Mouse (Mus musculus) ovary, postnatal 36 days (tissue): ENCODE data around the gene 1700016K19Rik.
"Not testable (repeated sequence)": the region's sequence is repeated elsewhere in the genome, so short reads cannot be mapped to it uniquely, and the experiment has no call there.

Experiments used
- DNase-seq: peaks from one replicate; pipeline ENCODE4 v3.0.0; 2022; ENCODE audit warnings: low spot score, mixed read lengths

Gene 1700016K19Rik

GRCm38 (mm10) chr11:75985948-75986347, 13.8 kb upstream of the 1700016K19Rik start:
- no peak for DNase-seq

DNA sequence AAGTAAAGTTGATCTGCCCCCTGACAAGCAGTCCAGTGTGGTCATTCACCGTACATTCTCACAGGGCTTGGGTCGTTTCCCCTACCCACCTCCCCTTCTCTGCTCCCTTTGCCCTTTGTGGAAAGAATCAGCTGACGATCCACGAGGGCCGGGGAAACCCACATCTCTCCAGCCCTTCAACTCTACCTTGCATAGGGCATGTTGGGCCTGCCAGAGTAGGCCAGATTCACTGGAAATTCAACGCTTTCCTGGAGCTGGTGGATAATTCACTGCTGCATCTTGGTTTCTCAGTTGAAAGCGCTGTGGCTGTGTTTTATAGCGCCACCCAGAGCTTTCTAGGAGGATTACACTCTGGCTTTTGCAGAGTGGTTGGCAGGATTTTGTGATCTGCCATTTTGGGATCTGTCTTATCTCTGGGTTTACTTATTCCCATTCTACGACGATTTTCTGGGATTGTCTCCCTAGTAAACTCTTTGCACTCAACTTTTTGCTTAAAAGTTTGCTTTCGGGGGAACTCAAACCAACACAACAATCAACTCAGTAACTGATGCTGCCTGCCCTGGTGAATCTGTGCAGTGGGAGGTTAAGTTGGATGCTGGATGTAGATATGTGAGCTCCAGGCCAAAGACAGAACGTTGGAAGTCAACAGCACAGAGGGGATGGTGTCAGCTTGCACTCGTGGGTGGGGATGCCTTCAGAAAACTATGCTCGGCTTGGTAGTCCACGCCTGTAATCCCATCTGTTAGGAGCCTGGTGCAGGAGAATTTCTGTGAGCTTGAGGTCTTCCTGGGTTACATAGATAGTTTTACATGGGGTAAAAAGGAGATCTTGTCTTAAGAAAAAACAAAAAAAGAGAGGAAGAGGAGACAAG, 8.5 kb upstream of the 1700016K19Rik start:
- no peak for DNase-seq

GRCm38 (mm10) chr11:75991911-75992310, 7.8 kb upstream of the 1700016K19Rik start:
- DNase-seq, result no peak

DNA sequence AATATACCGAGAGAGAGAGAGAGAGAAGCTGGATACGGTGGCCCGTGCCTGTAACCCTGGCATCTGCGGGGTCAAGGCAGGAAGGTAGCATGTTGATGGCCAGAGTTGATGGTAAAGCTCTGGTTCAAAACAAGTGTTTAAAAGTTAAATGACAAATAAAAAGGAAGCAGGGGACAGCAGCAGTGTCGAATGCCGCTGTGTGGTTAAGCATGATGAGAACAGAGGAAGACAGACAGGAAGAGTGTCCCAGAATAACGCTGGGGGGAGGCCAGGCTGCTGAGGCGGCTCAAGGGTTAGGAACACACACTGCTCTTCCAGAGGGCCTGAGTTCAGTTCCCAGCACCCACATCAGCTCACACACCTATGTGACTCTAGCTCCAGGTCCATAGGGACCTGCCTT, 7.2 kb upstream of the 1700016K19Rik start:
- no peak for DNase-seq

DNA sequence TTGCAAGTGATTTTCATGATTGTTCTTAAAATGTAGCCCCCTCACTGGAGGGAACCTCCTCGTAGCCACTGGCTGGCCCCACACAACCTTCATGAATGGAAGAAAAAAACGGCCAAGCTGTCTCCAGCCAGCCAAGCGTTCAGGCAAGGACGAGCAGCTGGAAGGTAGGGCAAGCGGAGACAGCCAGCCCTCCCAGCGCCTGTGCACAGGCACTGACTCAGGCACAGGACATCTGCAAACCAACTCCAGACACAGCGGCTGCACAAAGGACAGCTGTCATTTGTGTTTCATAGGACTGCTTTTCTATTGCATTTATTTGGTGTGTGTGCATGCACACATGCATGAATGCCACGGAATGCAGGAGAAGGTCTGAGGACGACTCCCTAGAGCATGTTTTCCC, 5.4 kb upstream of the 1700016K19Rik start:
- DNase-seq, result no peak

DNA sequence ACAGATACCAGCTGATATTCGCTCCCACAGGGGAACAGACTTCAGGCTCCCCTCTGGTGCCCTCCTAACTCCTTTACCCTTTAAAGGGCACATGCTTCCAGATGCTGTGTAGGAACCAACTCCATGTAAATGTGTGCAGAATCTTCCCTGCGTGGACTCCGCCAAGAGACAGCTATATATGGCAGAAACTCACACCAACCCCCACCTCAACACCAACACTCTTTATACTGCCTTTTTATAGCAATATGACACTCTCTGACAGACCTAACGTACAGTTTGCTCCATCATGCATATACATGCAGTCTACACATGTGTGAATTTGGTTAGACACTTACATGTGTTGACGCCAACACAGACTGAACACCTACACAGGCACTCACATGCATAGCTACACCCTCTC, 989 bp downstream of the 1700016K19Rik start:
- no peak for DNase-seq

DNA sequence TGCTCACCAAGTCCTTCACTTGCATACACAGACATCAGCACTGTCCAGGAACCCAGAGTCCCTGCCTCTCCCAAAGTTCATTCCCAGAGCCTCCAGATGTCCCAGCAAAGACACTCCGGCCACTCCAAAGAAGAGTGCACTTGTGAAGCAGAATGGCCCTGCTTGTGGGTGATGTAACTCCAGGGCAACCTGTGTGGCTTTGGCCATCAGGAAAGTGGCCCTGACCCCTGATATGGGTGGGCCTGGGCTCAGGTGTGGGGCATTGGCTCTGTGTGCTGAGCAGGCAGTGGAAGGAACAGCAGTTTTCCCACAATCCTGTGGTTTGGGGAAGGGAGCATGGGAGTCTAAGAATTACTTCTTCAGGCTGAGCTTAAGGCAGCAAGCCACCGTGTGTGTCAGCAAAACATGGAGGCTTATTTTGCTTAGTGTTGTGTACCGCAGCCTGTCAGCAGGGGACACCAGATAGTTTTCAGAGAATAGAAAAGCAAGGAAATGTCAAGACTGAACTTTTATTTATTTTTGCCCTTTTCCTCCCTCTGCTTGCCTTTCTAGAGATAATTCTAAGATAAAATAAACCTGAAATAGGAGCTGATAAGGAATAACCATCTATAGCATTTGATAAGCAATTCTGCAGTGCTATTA, 1.6 kb downstream of the 1700016K19Rik start:
- DNase-seq, result no peak

GRCm38 (mm10) chr11:76004276-76004675, 4.6 kb downstream of the 1700016K19Rik start:
- DNase-seq, result not testable (repeated sequence)

DNA sequence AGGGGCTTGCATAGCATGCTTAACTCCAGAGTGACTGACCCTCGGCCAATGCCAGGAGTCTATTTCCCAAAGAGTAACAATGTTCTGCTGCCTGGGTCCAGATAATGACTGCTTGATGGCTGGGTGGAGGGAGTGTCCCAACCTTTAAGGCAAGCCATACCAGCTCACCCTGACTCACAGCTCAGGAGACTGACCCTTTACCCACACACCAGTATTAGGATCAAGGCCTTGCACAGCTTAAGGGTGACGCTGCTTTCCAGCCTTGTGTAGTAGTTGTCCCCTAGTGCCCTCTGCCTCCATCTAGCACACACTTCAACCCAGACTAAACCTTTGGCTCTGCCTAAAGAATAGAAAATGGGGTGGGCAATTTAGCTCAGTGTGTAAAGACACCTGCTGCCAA, 8.4 kb downstream of the 1700016K19Rik start:
- no peak for DNase-seq

GRCm38 (mm10) chr11:76009101-76009500, 9.4 kb downstream of the 1700016K19Rik start:
- DNase-seq, result no peak

DNA sequence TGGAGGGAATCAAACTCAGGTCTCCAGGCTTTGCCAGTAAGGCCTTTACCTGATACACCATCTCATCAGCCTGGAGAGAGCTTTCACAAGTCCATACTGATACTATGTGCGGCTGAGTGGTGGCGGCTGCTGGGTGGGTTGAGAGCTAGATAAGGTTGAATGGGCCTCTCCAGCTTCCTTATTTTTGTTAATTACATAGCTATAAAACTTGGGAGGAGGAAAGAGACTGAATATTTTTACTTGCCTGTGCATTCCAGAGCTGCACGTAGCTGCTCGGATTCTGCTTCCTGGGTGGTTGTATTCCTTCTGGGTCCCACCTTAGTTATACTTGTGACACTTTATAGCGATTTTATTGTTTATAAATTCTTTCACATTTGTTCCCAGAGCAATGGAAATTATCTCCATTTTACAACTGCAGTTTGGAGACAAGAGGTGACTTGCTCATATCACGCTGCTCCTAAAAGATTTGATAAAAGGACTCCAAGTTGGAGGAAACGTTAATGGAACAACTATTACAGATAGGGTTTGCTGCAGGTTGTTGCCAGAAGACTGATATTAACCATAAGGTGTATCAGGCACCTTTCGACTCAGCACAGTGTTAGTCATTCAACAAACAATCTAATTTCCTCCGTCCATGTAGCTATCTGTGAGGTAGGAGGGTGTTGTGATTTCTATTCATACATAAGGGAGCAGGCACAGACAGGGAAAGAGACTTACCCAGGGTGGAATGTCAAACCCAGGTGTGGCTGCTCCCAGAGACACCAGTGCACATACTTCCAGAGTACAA, 11.3 kb downstream of the 1700016K19Rik start:
- DNase-seq, result no peak

- no peak for DNase-seq
These were observed 15.5 kb downstream of the 1700016K19Rik start for GRCm38 (mm10) chr11:76015251-76015650.

DNA sequence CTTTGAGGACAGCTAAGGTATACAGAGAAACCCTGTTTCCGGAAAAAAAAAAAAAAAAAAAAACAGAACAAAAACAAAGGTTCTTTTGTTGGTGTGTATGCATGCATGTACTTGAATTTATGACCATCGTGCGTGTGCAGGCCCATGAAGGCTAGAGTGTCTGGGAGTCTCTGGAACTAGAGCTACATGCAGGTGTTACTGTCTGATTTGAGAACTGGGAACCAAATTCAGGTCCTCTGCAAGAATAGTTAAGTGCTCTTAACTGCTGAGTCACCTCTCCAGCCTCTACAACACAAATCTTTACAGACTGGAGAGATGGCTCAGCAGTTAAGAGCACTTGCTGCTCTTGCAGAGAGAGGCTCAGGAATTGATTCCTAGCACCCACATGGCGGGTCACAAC, 16.1 kb downstream of the 1700016K19Rik start:
- DNase-seq, result no peak

- no peak for DNase-seq
These were observed 20.2 kb downstream of the 1700016K19Rik start for GRCm38 (mm10) chr11:76019879-76020278.

GRCm38 (mm10) chr11:76020916-76021315, 21.2 kb downstream of the 1700016K19Rik start:
- DNase-seq, result no peak

- no peak for DNase-seq
These were observed 25.4 kb downstream of the 1700016K19Rik start for GRCm38 (mm10) chr11:76025080-76025583.

GRCm38 (mm10) chr11:76026527-76027138, 26.9 kb downstream of the 1700016K19Rik start:
- DNase-seq, result no peak

DNA sequence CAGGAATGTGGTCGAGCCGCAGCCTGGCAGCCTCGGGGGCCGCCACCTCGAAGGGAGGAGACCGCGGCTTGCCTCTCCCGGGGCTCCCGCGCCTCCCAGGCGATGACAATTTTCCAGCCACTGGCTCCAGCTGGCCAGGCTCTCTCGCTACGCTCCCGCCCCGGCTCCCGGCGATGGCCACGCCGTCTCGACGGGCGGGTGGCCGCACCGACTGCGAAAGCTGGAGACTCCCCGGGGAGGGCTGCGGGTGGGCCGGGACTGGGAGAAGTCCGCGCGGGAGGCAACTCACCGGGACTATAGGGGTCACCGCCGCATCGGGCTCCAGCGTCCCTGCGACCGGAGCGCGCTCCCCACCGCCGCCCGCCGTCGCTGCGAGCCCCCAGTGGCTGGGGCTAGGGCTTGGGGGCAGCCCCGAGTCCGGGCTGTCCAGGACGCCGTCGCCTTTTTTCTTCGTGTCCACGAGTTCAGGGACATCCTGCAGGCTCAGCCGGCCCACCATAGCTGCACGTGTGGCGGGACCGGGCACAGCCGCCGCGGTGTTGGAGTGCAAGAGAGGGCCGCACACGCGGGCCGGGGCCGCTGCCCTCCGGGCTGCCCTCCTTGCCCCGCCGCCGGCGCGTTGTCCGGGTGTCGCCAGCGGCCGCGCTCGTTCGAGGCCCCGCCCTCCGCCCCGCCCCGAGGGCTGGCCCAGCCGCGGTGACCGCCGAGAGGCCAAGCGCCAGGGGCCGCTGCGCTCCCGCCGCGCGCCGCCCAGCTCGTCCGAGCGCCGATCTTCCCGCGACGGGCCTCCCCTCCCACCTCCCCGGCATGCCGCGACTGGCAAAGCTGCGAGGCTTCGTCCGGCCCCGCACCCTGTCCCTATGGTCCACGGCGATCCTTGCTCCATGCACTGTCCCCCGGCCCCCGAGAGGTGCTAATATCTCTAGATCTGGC, 27.7 kb downstream of the 1700016K19Rik start, which contains the start of gene Rflnb:
TSS of gene Rflnb (minus strand) at position 644 of the 933 bp plus-strand sequence.
- DNase-seq, result peak; percentile 94

DNA sequence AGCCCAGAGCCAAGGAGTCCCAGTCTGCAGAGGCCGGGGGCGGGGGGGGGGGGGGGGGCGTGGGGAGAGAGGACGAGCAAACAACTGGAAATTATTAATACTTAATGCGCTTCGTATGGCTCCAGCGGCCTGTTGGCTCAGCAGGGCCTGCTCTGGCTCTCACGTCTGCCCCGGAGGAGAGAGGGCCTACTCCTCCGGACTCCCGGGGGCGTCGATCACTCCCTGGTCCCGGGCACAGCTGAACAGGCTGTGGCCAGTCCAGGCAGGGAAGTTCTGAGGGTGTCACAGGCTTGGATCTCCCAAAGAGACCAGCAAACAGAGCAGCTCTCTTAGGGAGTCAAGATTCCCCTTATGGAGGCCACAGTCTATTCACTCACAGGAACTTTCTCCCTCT, 28.4 kb downstream of the 1700016K19Rik start:
- DNase-seq, result peak; percentile 38

- no peak for DNase-seq
These were observed 33.6 kb downstream of the 1700016K19Rik start for GRCm38 (mm10) chr11:76033359-76033758.

GRCm38 (mm10) chr11:76033836-76034235, 34.1 kb downstream of the 1700016K19Rik start:
- DNase-seq, result no peak
